Mouse (Mus musculus) adrenal gland (tissue): ENCODE measurements at regions not wholly inside any gene's neighbourhood (a gene's known extent, or its start where the extent isn't known, plus 50 kb on each side); places are given as distances from the start of the nearest gene placed in this dataset.
"Not testable (repeated sequence)": the region's sequence is repeated elsewhere in the genome, so short reads cannot be mapped to it uniquely, and the experiment has no call there.

Experiments
- intact Hi-C: fragments of 180-260 bp; cut with DNase I; formaldehyde crosslinking; loops from one replicate; pipeline ENCODE4 v1.15.1; 2025

GRCm38 (mm10) chr16:9016040-9016761, 186.3 kb downstream of the 1810013L24Rik start:
- intact Hi-C loops: loop anchor here (10.0 kb wide), 1 partner anchor 449 kb away; no protein-coding TSS in a partner anchor

DNA sequence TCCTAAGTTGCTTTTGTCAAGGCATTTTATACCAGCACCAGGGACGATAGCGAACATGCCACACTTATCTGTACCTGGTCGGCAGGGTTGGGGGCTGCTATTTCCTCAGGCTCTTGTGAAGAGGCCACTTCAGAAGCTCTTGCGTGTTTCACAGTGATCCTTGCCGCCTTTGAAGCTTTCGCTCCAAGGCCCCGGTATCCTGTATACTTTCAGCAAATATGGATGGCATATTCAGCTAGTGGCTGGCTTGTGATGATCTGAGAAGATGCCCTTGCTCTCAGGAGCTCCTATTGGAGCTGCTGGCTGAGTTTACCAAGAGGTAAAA, 186.8 kb downstream of the 1810013L24Rik start:
- intact Hi-C loops: loop anchor here (10.0 kb wide), 1 partner anchor 448 kb away; no protein-coding TSS in a partner anchor

- intact Hi-C loops: no loop called here
Measured at GRCm38 (mm10) chr16:9030717-9031116, 200.8 kb downstream of the 1810013L24Rik start.

- intact Hi-C loops: no loop called here
Measured at GRCm38 (mm10) chr16:9043271-9043670, 213.4 kb downstream of the 1810013L24Rik start.

DNA sequence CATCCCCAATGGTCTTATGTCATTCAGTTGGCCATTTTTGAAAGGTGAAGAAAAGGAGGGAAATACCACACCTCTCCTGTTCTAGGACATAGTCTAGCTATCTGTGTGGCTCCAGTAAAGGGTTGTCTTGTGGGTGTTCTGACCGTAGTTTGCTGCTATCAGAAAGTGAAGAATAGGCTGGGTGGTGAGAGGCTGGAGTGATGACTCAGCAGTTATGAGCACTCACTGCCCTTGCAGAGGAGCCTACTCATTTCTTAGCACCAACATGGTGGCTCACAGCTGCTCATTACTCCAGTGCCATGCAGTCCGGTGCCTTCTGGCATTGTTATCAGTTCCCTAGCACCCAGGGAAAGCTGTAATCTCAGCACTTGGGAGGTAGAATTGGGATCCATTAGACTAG, 217.0 kb downstream of the 1810013L24Rik start:
- intact Hi-C loops: no loop called here

GRCm38 (mm10) chr16:9054415-9054814, 224.5 kb downstream of the 1810013L24Rik start:
- intact Hi-C loops: no loop called here

DNA sequence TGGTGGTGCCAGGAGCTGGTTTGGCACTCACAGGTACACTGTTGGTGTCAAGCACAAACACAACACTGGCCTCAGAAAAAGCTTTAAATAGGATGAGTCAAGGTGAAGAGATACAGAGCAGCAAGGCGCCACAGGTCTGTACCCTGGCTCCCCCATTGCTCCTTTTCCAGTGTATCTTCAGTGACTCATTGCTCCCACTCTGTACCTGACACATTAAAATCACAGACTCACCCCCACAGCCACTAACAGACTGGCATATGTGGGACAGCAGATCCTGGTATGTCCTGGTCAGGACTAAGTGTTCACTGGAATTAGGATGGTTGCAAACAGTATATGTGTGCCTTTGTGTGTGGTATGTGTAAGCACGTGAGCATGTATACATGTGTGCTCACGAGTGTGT, 226.5 kb downstream of the 1810013L24Rik start:
- intact Hi-C loops: no loop called here

- intact Hi-C loops: no loop called here
Measured at GRCm38 (mm10) chr16:9071526-9071925, 241.6 kb downstream of the 1810013L24Rik start.

DNA sequence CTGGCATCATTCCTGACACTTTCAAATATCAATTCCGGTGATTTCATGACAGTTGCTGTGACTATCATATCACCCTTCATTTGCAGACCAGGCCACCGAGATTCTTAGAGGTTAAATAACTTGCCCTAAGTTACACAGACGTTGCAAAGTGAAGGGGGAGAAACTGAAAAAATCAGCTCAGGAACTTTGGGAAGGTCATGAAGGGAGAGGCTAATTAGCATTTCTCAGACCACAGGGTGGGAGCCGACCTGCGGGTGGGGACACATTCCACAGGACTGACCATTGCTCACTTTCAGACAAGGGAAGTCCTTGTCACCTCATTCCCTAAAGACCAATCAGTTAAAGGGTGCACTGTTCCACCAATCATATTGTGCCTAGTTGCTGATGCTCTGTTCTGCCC, 242.1 kb downstream of the 1810013L24Rik start:
- intact Hi-C loops: not testable (repeated sequence)

DNA sequence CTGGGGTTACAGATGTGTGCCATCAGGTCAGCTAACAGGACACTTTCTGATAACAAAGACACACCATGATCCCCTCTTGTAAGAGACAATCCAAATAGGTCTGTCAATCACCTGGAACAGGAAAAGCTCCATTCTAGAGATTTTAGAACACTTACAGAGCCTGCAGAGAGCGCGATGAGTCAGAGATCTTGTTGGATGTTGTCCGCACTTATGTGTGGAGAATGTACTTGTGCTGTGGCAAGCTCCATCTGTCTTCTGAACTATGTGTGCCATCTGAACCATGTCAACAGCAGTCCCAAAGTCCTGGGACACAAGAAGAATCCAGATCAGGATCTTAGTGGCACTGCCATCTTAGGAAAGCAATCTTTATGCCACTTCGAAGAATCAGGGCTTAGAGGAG, 244.4 kb downstream of the 1810013L24Rik start:
- intact Hi-C loops: no loop called here

GRCm38 (mm10) chr16:9077451-9077850, 247.6 kb downstream of the 1810013L24Rik start:
- intact Hi-C loops: no loop called here

- intact Hi-C loops: no loop called here
Measured at GRCm38 (mm10) chr16:9078405-9078942, 248.6 kb downstream of the 1810013L24Rik start.

- intact Hi-C loops: no loop called here
Measured at GRCm38 (mm10) chr16:9083040-9083439, 253.1 kb downstream of the 1810013L24Rik start.

DNA sequence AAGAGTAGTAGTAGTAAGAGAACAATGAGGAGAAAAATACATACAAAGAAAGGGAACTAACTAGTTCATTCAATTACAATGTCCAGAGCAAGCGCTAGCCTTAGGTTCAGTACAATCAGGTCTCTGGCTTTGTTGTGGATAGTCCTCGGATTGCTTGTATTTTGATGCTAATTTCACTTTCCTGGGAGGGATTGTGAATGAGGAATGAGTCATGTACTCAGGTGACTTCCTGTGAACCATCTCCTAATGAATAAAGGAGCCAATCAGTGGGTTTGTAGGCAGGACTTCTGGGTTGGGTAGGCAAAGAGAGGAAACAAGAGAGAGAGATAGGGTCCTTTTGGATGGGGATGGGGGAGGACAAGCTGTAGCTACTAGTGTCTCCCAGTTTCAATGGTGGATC, 253.8 kb downstream of the 1810013L24Rik start:
- intact Hi-C loops: no loop called here

DNA sequence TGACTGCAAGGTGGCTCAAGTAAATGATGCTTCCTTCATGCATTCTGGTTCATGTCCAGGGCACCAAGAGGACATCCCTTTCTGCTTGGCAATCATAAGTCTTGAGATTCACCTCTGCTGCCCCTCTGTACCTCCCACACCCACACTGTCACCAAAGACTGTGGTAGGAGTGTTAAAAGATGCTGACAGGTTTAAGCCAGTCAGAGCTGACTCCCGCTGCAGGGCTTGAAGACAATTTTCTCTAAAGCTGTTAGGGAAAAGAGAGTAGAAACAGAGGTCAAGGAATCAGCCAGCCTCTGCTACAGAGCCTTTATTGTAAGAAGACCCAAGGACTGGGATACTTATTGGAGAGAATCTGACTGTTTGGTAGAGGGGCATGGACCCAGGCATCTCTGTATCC, 254.7 kb downstream of the 1810013L24Rik start:
- intact Hi-C loops: no loop called here

- intact Hi-C loops: no loop called here
Measured at GRCm38 (mm10) chr16:9085133-9085532, 255.2 kb downstream of the 1810013L24Rik start.

DNA sequence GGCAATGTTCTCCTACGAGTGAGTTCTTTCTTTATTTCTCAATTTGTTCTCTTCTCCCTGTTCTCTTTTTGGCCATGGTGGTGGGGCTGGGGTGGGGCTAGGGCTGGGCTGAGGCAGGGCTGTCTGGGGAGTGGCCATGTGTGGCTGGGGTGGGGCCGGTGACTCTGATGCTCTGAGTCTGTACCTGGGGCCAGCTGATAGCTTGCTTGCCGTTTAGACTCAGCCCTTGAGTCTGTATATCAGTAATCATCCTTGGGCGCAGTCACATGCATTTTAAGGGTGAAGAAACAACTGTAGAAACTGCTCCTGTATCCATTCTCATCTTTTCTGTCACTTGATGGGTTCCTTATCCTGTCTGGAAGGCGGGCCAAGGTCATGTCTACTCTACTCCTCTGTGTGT, 256.1 kb downstream of the 1810013L24Rik start:
- intact Hi-C loops: no loop called here

DNA sequence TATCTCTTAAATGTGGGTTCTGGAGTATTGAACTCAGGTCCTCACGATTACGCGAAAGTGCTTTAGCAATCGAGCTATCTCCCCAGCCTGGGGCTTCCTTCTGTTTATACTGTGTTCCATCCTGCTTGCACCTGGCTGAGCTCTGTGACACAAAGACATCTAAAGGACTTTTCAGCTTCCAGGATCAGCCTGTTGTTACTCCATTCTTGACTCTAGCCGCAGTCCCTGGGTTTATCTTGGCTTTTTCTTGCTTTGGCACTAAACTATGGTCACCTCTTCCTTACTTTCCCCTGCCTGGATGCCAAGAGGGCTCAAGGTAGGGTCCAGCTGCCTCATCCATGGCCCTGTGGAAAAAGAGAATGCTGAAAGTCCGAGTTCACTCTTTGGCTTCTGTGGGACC, 261.9 kb downstream of the 1810013L24Rik start:
- intact Hi-C loops: no loop called here

DNA sequence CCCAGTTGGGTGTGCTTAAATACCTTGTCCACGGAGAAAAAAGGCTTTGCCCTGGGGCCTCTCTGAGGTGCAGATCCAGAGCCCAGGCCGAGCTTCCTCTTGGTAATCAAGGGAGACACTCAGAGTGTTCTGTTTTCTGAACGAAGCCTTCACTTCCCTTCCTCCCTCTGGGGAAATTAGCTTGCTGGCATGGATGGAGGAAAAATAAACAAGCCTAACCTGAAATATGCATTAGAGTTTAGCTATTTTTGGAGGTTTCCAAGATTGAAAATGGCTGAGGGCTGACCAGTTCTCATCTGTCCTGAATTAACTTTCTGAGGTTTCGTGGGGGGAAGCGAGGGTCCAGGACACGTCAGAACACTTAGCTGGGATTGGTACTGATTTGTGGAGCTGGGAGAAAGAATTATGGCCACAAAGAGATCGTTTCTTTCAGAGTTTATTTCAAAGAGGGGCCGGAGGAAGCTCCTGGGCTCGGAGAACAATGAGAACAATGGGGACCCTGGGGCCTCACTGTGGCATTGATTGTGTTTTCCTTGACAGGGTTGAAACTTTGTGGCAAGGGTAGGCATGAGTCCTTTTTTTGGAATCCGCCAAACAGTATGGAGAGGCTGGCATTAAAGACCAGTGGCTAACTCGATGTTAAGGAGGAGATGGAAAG, 262.4 kb downstream of the 1810013L24Rik start:
- intact Hi-C loops: no loop called here

- intact Hi-C loops: no loop called here
Measured at GRCm38 (mm10) chr16:9093593-9093992, 263.7 kb downstream of the 1810013L24Rik start.

GRCm38 (mm10) chr16:9094201-9094600, 264.3 kb downstream of the 1810013L24Rik start:
- intact Hi-C loops: no loop called here

- intact Hi-C loops: no loop called here
Measured at GRCm38 (mm10) chr16:9106211-9106610, 276.3 kb downstream of the 1810013L24Rik start.

GRCm38 (mm10) chr16:9106676-9107075, 276.8 kb downstream of the 1810013L24Rik start:
- intact Hi-C loops: not testable (repeated sequence)
